Mouse (Mus musculus): ENCODE data around the gene Gm20518.

Gm20518 gene

GRCm38 (mm10) chr16:17843701-17844365, 47.6 kb downstream of the Gm20518 start:
- no peak for DNase-seq (ENCODE audit: low read depth, low spot score)

GRCm38 (mm10) chr16:17842437-17842836, 49.0 kb downstream of the Gm20518 start:
- no peak for DNase-seq (ENCODE audit: low read depth, low spot score)

GRCm38 (mm10) chr16:17839976-17840375, 51.5 kb downstream of the Gm20518 start:
- no peak for DNase-seq (ENCODE audit: low read depth, low spot score)

- DNase-seq (ENCODE audit: low read depth, low spot score) = no peak
These were observed 53.4 kb downstream of the Gm20518 start, which contains the start of gene Car15 for GRCm38 (mm10) chr16:17838051-17838450. TSS of gene Car15 (minus strand) at chr16:17838364.

DNA sequence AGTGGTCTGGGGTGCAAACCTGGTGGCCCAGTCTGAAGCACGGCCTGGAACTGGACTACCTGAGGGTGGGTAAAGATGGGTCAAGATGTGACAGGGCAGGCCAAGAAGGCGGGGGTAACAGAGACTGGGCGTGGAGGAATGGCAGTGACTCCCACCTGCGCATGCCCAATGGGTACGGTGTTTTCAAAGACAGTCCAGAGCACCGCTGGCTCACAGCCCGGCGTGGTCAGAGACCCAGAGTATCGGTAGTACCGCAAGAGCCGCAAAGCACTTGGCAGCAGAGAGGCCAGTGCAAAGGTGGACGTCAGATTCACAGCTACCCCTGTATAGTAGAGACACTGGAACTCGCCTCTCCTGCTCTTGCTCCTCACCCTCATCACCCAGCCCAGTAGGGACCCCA, 56.0 kb downstream of the Gm20518 start:
- DNase-seq (ENCODE audit: low read depth, low spot score) = no peak

DNA sequence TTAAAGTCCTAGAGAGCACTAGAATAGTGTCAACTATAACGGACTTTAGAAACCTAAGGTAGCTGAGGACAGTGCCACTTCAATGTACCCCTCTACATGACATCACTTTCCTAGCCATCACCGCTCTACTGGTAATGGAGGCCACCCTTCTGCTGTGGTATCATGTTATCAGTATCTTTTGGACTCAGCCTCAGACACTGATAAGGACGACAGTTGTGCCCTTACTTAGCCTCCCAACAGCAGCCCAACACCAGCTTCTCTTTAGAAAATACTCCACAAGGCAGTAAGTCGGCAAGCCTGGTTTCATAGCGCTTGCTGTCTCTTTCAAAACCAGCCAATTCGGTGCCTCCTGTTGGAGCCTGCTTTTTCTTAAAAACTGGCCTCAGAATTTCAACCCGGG, 56.9 kb downstream of the Gm20518 start:
- no peak for DNase-seq (ENCODE audit: low read depth, low spot score)

- DNase-seq (ENCODE audit: low read depth, low spot score) = no peak
These were observed 57.6 kb downstream of the Gm20518 start for GRCm38 (mm10) chr16:17833681-17834399.

- no peak for DNase-seq (ENCODE audit: low read depth, low spot score)
These were observed 58.2 kb downstream of the Gm20518 start for GRCm38 (mm10) chr16:17833321-17833680.

DNA sequence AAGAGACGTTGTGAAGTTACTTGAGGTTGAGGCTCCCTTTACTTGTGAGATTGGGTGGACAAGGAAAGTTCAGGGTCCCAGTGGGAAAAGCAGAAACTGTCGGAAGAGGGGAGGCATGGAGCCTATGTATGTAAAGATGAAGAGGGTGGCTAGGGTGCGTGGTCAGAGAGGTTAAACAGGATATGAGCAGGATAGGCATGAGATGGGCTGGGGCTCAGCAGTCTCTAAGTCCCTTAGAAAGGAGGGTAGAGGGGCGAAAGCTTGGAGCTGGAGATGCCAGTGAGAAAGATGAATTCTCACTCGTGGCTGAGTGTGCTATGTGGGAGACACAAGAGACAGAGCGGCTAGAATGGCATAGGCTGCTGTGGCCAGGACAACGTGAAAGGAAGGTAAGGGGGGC, 58.6 kb downstream of the Gm20518 start, which contains the start of gene B830017H08Rik:
Gene B830017H08Rik, plus strand, starts transcription at position 301 of the 400 bp plus-strand sequence.
- no peak for DNase-seq (ENCODE audit: low read depth, low spot score)

- DNase-seq (ENCODE audit: low read depth, low spot score) = no peak
These were observed 59.7 kb downstream of the Gm20518 start for GRCm38 (mm10) chr16:17831781-17832180.

DNA sequence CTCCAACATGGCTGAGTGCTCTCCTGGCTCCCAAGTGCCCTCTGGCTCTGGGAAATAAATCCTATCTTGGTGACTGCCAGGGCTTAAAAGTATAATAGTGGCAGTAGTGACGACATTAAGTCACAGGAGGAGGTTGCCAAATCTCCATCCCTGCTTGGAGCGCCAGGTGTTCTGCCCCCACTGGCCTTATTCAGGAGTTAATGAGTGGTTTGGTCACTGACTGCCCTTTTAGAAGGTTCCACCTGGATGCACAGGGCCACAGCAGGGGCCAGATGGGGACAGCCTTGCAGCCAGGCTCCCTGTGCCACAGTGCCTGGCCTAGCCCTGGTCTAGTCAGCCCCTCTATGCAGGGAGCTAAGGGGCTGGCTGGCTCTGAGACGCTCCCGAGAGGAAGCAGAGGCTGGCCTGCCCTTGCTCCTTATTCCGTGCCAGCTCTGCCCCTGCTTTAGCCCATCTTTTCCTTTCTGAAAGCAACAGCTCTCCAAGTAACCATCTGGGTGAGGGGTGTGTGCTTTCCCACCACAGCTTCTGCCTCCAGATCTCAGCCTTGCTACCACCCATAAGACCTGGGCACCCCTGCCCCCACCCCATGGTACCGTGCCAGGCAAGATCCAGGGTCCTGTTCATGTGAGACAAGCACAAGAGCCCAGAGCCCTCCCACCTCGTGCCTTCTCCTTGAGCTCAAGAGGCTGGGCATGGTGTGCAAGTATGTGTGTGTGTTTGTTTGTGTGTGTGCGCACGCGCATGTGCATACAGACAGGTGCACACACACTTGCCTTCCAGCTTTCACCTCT, 60.9 kb downstream of the Gm20518 start:
- no peak for DNase-seq (ENCODE audit: low read depth, low spot score)

GRCm38 (mm10) chr16:17828867-17829266, 62.6 kb downstream of the Gm20518 start:
- no peak for DNase-seq (ENCODE audit: low read depth, low spot score)

GRCm38 (mm10) chr16:17828229-17828628, 63.2 kb downstream of the Gm20518 start:
- no peak for DNase-seq (ENCODE audit: low read depth, low spot score)

DNA sequence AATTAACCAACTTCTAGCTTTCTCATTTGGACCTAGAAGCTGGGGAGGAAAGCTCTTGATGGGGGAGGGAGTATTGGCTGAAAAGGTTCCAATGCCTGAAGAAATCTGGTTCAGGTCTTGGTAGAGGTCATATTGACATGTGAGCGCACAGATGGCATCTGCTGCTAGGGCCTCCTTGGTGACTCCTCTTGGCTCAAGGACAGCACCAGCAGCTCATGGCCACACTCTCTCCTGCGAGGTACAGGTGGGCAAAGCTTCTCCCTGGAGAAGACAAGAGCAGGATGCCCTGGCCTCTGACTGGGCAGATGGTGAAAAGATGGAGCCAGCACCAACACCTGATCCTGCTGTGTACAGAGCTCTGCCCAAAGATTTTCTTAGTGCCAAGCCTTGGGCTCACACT, 65.0 kb downstream of the Gm20518 start:
- DNase-seq (ENCODE audit: low read depth, low spot score) = no peak

GRCm38 (mm10) chr16:17816528-17816927, 74.9 kb downstream of the Gm20518 start:
- no peak for DNase-seq (ENCODE audit: low read depth, low spot score)

GRCm38 (mm10) chr16:17815411-17816402, 75.8 kb downstream of the Gm20518 start:
- DNase-seq (ENCODE audit: low read depth, low spot score) = peak; percentile 93

DNA sequence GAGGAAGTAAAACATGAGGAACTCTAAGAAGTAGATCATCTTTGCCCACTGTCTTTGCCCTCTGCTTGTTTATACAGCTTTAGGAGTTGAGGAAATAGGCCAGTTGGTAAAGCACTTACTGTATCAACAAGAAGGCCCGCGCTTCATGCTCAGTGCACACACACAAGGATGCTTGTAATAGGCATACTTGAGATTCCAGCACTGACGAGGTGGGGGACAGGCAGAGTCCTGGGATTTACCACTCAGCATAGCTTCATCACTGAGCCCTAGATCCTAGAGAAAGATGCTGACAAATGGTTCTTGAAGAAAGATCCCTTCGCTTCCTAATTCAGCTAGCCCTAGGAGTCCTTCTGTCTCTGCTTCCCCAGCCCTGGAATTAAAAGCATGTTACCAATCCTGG, 78.3 kb downstream of the Gm20518 start:
- no peak for DNase-seq (ENCODE audit: low read depth, low spot score)

- peak; percentile 67 for DNase-seq (ENCODE audit: low read depth, low spot score)
These were observed 79.4 kb downstream of the Gm20518 start for GRCm38 (mm10) chr16:17812120-17812519.

DNA sequence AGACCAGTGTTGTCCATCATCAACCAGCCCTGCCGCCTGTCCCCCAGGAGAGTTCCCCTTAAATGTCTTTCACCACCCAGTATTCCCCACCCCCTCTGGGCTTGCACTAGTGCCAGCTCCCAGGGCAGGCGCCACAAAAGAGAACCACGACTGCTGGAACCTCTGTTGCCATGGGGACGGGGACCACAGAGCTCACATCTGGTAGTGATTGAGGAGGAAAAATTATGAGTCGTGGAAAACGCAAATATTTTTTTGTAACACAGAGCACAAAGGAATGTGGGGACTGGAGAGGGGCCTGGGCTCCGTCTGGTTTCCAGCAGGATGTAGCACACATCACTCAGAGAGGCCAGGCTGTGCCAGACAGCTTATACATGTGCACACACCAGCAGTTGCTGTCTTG, 81.8 kb downstream of the Gm20518 start:
- no peak for DNase-seq (ENCODE audit: low read depth, low spot score)

GRCm38 (mm10) chr16:17809125-17809524, 82.3 kb downstream of the Gm20518 start:
- DNase-seq (ENCODE audit: low read depth, low spot score) = no peak
